Mouse (Mus musculus): ENCODE data around the gene Rtp4. TPM values are rescaled to one million over a fixed set of nuclear protein-coding genes. Genes with fewer than 3 reads are reported as not detected.
A peak's percentile ranks its signal among the peaks of the same experiment; 100 is the strongest.

Rtp4 gene
- 1 to 10 TPM; 1.5 TPM for total RNA-seq (2021)

- DNase-seq (ENCODE audit: low spot score in 2 of 2): peak in 1 of 2 experiments; percentile 48
- intact Hi-C loops (cut with DNase I): no loop called here
These were observed at the start of gene Rtp4, which contains the start of gene Masp1 for GRCm38 (mm10) chr16:23520235-23520871. Gene Rtp4 (plus strand): TSS chr16:23520291. Gene Masp1 (minus strand): TSS chr16:23520815.

- intact Hi-C loops (cut with DNase I): no loop called here
- no peak for DNase-seq (ENCODE audit: low spot score in 2 of 2)
These were observed 48.5 kb upstream of the Rtp4 start for GRCm38 (mm10) chr16:23471551-23471950.

- intact Hi-C loops (cut with DNase I): no loop called here
- no peak for DNase-seq (ENCODE audit: low spot score in 2 of 2)
These were observed 48.0 kb upstream of the Rtp4 start for GRCm38 (mm10) chr16:23472046-23472445.

- no peak for DNase-seq (ENCODE audit: low spot score in 2 of 2)
These were observed 44.4 kb upstream of the Rtp4 start for GRCm38 (mm10) chr16:23475651-23476050.

GRCm38 (mm10) chr16:23476598-23476997 lies 43.5 kb upstream of the Rtp4 start:
- intact Hi-C loops (cut with DNase I): no loop called here
- DNase-seq (ENCODE audit: low spot score in 2 of 2): no peak

More at GRCm38 (mm10) chr16:23475651-23476050, 44.4 kb upstream of the Rtp4 start:
- intact Hi-C loops (cut with DNase I): no loop called here

- DNase-seq (ENCODE audit: low spot score in 2 of 2): no peak
- intact Hi-C loops (cut with DNase I): no loop called here
These were observed 40.1 kb upstream of the Rtp4 start for GRCm38 (mm10) chr16:23479872-23480603.

GRCm38 (mm10) chr16:23482218-23482617 lies 37.9 kb upstream of the Rtp4 start:
- DNase-seq (ENCODE audit: low spot score in 2 of 2): no peak
- intact Hi-C loops (cut with DNase I): no loop called here

GRCm38 (mm10) chr16:23482846-23483245 lies 37.2 kb upstream of the Rtp4 start:
- no peak for DNase-seq (ENCODE audit: low spot score in 2 of 2)
- intact Hi-C loops (cut with DNase I): no loop called here

GRCm38 (mm10) chr16:23483292-23483691 lies 36.8 kb upstream of the Rtp4 start:
- intact Hi-C loops (cut with DNase I): no loop called here
- no peak for DNase-seq (ENCODE audit: low spot score in 2 of 2)

GRCm38 (mm10) chr16:23492783-23493182 lies 27.3 kb upstream of the Rtp4 start:
- peak in 1 of 2 experiments; percentile 31 for DNase-seq (ENCODE audit: low spot score in 2 of 2)
- intact Hi-C loops (cut with DNase I): no loop called here

GRCm38 (mm10) chr16:23496245-23496924 lies 23.7 kb upstream of the Rtp4 start:
- intact Hi-C loops (cut with DNase I): no loop called here
- no peak for DNase-seq (ENCODE audit: low spot score in 2 of 2)

- intact Hi-C loops (cut with DNase I): no loop called here
- no peak for DNase-seq (ENCODE audit: low spot score in 2 of 2)
These were observed 22.7 kb upstream of the Rtp4 start for GRCm38 (mm10) chr16:23497440-23497839.

- no peak for DNase-seq (ENCODE audit: low spot score in 2 of 2)
- intact Hi-C loops (cut with DNase I): no loop called here
These were observed 22.2 kb upstream of the Rtp4 start for GRCm38 (mm10) chr16:23497881-23498280.

- intact Hi-C loops (cut with DNase I): no loop called here
- DNase-seq (ENCODE audit: low spot score in 2 of 2): peak in 1 of 2 experiments; percentile 75
These were observed 21.4 kb upstream of the Rtp4 start for GRCm38 (mm10) chr16:23498691-23499131.

- no peak for DNase-seq (ENCODE audit: low spot score in 2 of 2)
- intact Hi-C loops (cut with DNase I): loop anchor here (2.0 kb wide), 1 partner anchor 18 kb away; no protein-coding TSS in a partner anchor
These were observed 19.5 kb upstream of the Rtp4 start for GRCm38 (mm10) chr16:23500558-23500957.

GRCm38 (mm10) chr16:23501288-23501687 lies 18.8 kb upstream of the Rtp4 start:
- DNase-seq (ENCODE audit: low spot score in 2 of 2): no peak
- intact Hi-C loops (cut with DNase I): loop anchor here (2.0 kb wide), 1 partner anchor 18 kb away; no protein-coding TSS in a partner anchor

GRCm38 (mm10) chr16:23502478-23502877 lies 17.6 kb upstream of the Rtp4 start:
- no peak for DNase-seq (ENCODE audit: low spot score in 2 of 2)
- intact Hi-C loops (cut with DNase I): no loop called here

GRCm38 (mm10) chr16:23503351-23503750 lies 16.7 kb upstream of the Rtp4 start:
- DNase-seq (ENCODE audit: low spot score in 2 of 2): no peak
- intact Hi-C loops (cut with DNase I): no loop called here

- intact Hi-C loops (cut with DNase I): no loop called here
- DNase-seq (ENCODE audit: low spot score in 2 of 2): no peak
These were observed 15.8 kb upstream of the Rtp4 start for GRCm38 (mm10) chr16:23504320-23504744.

All from left cerebral cortex, postnatal 25 days (tissue).